In the genomic region with DNA sequence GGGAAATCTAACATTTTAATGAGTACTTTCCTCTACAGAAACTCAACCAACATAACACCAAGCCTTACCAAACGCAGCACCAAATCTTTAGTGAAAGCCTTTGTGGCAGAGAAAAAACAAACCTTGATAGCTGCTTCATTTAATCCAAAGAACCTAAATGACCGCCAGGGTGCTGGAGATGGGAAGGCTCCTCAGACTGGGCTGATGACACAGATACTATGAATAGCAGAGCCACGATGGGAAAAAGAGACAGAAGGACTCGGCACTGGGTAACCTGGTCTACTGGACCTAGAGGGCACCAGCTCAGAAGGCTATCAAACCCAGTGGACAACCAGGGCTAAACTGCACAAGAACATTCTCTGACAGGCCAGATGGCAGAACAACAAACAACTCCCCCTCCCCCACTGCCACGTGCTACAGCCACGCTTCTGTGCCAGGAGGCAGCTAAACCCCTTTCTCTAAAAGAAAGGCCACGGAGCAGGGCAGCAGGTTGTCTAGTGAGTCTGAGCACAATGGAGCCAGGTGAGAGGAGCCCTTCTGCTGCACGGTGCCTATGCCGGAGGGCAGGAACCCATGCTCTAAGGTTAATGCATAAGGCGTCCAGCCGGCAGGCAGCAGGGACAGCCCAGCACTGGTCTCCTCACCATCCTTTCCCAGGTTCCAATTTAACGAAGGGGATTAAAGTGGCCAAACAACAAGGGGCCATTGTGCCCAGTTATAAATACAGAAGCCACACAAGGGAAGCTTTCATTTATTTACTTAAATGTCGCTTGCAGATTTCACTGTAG, we compare ENCODE assay signal across 7 mouse cellular contexts. TPM values are rescaled to one million over a fixed set of nuclear protein-coding genes. Genes with fewer than 3 reads are reported as not detected.
DNase-seq lines count a peak whose midpoint lies in the region; ATAC-seq lines count a peak whose summit lies in the region.

No protein-coding gene starts in this region.

- DNase-seq in adrenal gland, adult 8-10 months: peak; percentile 25
- peak; percentile 70 to 76 for DNase-seq in left cerebral cortex, postnatal 14 days (ENCODE audit: low spot score in 2 of 2)
- DNase-seq in thymus, postnatal 4 days: no peak

- H3K4me2 ChIP-seq in forebrain, embryonic 12.5 days: peak overlapping the region; percentile 46
- H3K4me2 ChIP-seq in hindbrain, embryonic 16.5 days (ENCODE audit: low read length): peak overlapping the region; percentile 57
- peak overlapping the region; percentile 81 for H3K4me2 ChIP-seq in neural tube, embryonic 13.5 days

- WGBS in forebrain, embryonic 12.5 days: 17% methylated on average over 13 of the region's 13 CpGs
- WGBS in hindbrain, embryonic 16.5 days: 12% methylated on average over 13 of the region's 13 CpGs
- 21% methylated on average over 13 of the region's 13 CpGs for WGBS in neural tube, embryonic 13.5 days

- peak; percentile 40 for ATAC-seq in forebrain, embryonic 12.5 days (ENCODE audit: low FRiP score)
- peak; percentile 31 for ATAC-seq in hindbrain, embryonic 16.5 days
- ATAC-seq in neural tube, embryonic 13.5 days (ENCODE audit: low read depth): no peak

- H3K4me3 ChIP-seq in brown adipose tissue, adult 24 weeks (ENCODE audit: insufficient read depth, low read depth, low read length): peak overlapping the region; percentile 1; the same call in 1 of the 2 replicates
- H3K4me3 ChIP-seq in forebrain, embryonic 12.5 days (replicated peaks): peak overlapping the region; percentile 24
- H3K4me3 ChIP-seq in hindbrain, embryonic 16.5 days (ENCODE audit: low read length): peak overlapping the region; percentile 30
- H3K4me3 ChIP-seq in neural tube, embryonic 13.5 days: peak overlapping the region; percentile 27

- H3K36me3 ChIP-seq in forebrain, embryonic 12.5 days (replicated peaks): peaks cover 10% of the 10 kb centered on the region
- no peaks in the 10 kb centered on the region for H3K36me3 ChIP-seq in hindbrain, embryonic 16.5 days (ENCODE audit: control insufficient read depth, insufficient read depth, low read length)
- peaks cover 8% of the 10 kb centered on the region; the same call in 1 of the 2 replicates for H3K36me3 ChIP-seq in neural tube, embryonic 13.5 days

- peak overlapping the region; percentile 9 for H3K27ac ChIP-seq in brown adipose tissue, adult 24 weeks (replicated peaks; ENCODE audit: low read depth, low read length)
- peak overlapping the region; percentile 91 for H3K27ac ChIP-seq in forebrain, embryonic 12.5 days
- peak overlapping the region; percentile 81 for H3K27ac ChIP-seq in hindbrain, embryonic 16.5 days (ENCODE audit: low read depth, low read length)
- H3K27ac ChIP-seq in neural tube, embryonic 13.5 days (replicated peaks): peak overlapping the region; percentile 91

- no peaks in the 10 kb centered on the region for H3K27me3 ChIP-seq in forebrain, embryonic 12.5 days
- H3K27me3 ChIP-seq in hindbrain, embryonic 16.5 days (replicated peaks; ENCODE audit: control insufficient read depth, insufficient read depth, low read length): no peaks in the 10 kb centered on the region
- no peaks in the 10 kb centered on the region for H3K27me3 ChIP-seq in neural tube, embryonic 13.5 days

- peaks cover 89% of the 10 kb centered on the region for H3K4me1 ChIP-seq in brown adipose tissue, adult 24 weeks (ENCODE audit: control insufficient read depth, insufficient read depth, insufficient read length, low read length)
- H3K4me1 ChIP-seq in forebrain, embryonic 12.5 days: peaks cover 74% of the 10 kb centered on the region
- peaks cover 69% of the 10 kb centered on the region for H3K4me1 ChIP-seq in hindbrain, embryonic 16.5 days (ENCODE audit: control insufficient read depth, insufficient read depth, low read depth, low read length)
- H3K4me1 ChIP-seq in neural tube, embryonic 13.5 days (replicated peaks): peaks cover 82% of the 10 kb centered on the region

- intact Hi-C loops in left cerebral cortex, postnatal 14 days (cut with DNase I): no loop called here

- no peaks in the 10 kb centered on the region for H3K9me3 ChIP-seq in forebrain, embryonic 12.5 days
- no peaks in the 10 kb centered on the region for H3K9me3 ChIP-seq in hindbrain, embryonic 16.5 days (ENCODE audit: control insufficient read depth, low read length)
- H3K9me3 ChIP-seq in neural tube, embryonic 13.5 days: no peaks in the 10 kb centered on the region

- peak overlapping the region; percentile 56 for H3K9ac ChIP-seq in forebrain, embryonic 12.5 days
- peak overlapping the region; percentile 58 for H3K9ac ChIP-seq in hindbrain, embryonic 16.5 days (ENCODE audit: low read depth, low read length)
- H3K9ac ChIP-seq in neural tube, embryonic 13.5 days: peak overlapping the region; percentile 71

RNA-seq across cellular contexts. Expression of gene Cyth1, which starts 50.7 kb away (rescaled TPM):
- total RNA-seq in adrenal gland, adult 8-10 months (2022): 10 to 100 TPM; 23.4 to 28.1 (median 24.4) TPM
- 37.2 and 41.9 TPM in 2 replicates for polyA plus RNA-seq in brown adipose tissue, adult 24 weeks (2012; ENCODE audit: insufficient read depth, insufficient read length, missing spikeins)
- 24.0 and 24.9 TPM in 2 replicates for polyA plus RNA-seq in forebrain, embryonic 12.5 days (2016; fragmentation: Nextera tagmentation; extraction: Ambion mirVana)
- 19.7 and 23.3 TPM in 2 replicates for polyA plus RNA-seq in hindbrain, embryonic 16.5 days (2015; fragmentation: Nextera tagmentation; extraction: Ambion mirVana)
- 10 to 100 TPM; 62.5 to 71.8 TPM for total RNA-seq in left cerebral cortex, postnatal 14 days (2021)
- 24.4 and 25.2 TPM in 2 replicates for polyA plus RNA-seq in neural tube, embryonic 13.5 days (2015; fragmentation: Nextera tagmentation; extraction: Ambion mirVana)

Comparison
In these comparisons a context has a peak if more than half of its experiments do, and no peak if none do; other contexts are left out.
1. H3K27ac ChIP-seq: peak in every context shown above with its lines; median percentile 91 in forebrain, embryonic 12.5 days; 91 in neural tube, embryonic 13.5 days; 81 in hindbrain, embryonic 16.5 days; 9 in brown adipose tissue, adult 24 weeks.